Mouse (Mus musculus) heart, adult 2 months (tissue): ENCODE data around the gene Mkrn1. TPM values are rescaled to one million over a fixed set of nuclear protein-coding genes. Genes with fewer than 3 reads are reported as not detected.

Experiments used
- DNase-seq, 2 experiments: peaks; one replicate each; pipeline ENCODE4 v3.0.0; 2021
- H3K27ac ChIP-seq: fragments of 200-600 bp; 2 replicates; pipeline ENCODE4 v1.8.1; 2022
- H3K27me3 ChIP-seq: fragments of 200-500 bp; 2 replicates; pipeline ENCODE4 v1.6.1; 2012; ENCODE audit warnings: mild to moderate bottlenecking, low read length, inconsistent platforms, mixed read lengths; ENCODE audit not compliant: control insufficient read depth, insufficient read depth
- H3K36me3 ChIP-seq: fragments of 200-500 bp; 2 replicates; pipeline ENCODE4 v1.6.1; 2012; ENCODE audit warnings: low read length, inconsistent platforms; ENCODE audit not compliant: control insufficient read depth, insufficient read depth
- H3K4me1 ChIP-seq: fragments of 200-500 bp; 2 replicates; pipeline ENCODE4 v1.6.1; 2011; ENCODE audit warnings: low read length; ENCODE audit not compliant: control insufficient read depth, insufficient read depth
- H3K4me3 ChIP-seq: fragments of 200-600 bp; 2 replicates; pipeline ENCODE4 v1.8.1; 2022
- H3K79me2 ChIP-seq: fragments of 200-500 bp; replicated peaks from 2 replicates; pipeline ENCODE4 v1.6.1; 2012; ENCODE audit warnings: mild to moderate bottlenecking, inconsistent platforms, low read length, moderate library complexity, mixed read lengths; ENCODE audit not compliant: control insufficient read depth, insufficient read depth
- H3K9ac ChIP-seq: fragments of 200-500 bp; 2 replicates; pipeline ENCODE4 v1.6.1; 2012; ENCODE audit warnings: low read depth, mild to moderate bottlenecking, control low read depth, inconsistent platforms, low read length, mixed read lengths
- CTCF ChIP-seq: fragments of 200-600 bp; IDR thresholded peaks from 2 replicates; pipeline ENCODE4 v1.8.1; 2022; ENCODE audit warnings: antibody characterized with exemption, mild to moderate bottlenecking, moderate library complexity
- EP300 ChIP-seq: fragments of 200-500 bp; IDR thresholded peaks from 2 replicates; pipeline ENCODE4 v1.6.1; 2011; ENCODE audit warnings: low read depth, low read length, control low read depth; ENCODE audit not compliant: insufficient read depth
- POLR2A ChIP-seq: fragments of 200-500 bp; IDR thresholded peaks from 2 replicates; pipeline ENCODE4 v1.6.1; 2011; ENCODE audit warnings: mild to moderate bottlenecking, low read depth, low read length, control low read depth; ENCODE audit not compliant: insufficient read depth
- WGBS: fragments of 180-500 bp; shearing (Covaris S2); methylation state at CpG from one replicate; pipeline ENCODE4 v1.1.7; 2018; 5-methylcytosine and 5-hydroxymethylcytosine counted together
- intact Hi-C: fragments of 180-260 bp; cut with DNase I; formaldehyde crosslinking; loops from one replicate; pipeline ENCODE4 v1.15.1; 2025
- long read RNA-seq: library from polyadenylated mRNA; stranded (forward); transcript quantifications from one replicate; pipeline ENCODE4 v2.0.0, GENCODE M21; 2021
- polyA plus RNA-seq: library from polyadenylated mRNA; depleted of rRNA; stranded (reverse); fragments of >200 nt; gene quantifications from 2 replicates; pipeline ENCODE4 v1.2.3, GENCODE M21; 2012; rRNA removed
- total RNA-seq, 2 experiments: library from RNA; stranded (reverse); gene quantifications; 2 replicates each; pipeline ENCODE4 v1.2.3; 2021

Gene Mkrn1
- total RNA-seq (100 to 1,000 TPM in 1 of 2 experiments, 10 to 100 TPM in 1; 49.3 to 156 TPM), polyA plus RNA-seq (28.9 and 48.8 TPM in 2 replicates)
- long read RNA-seq, transcript Mkrn1-203 (3 exons, 751 nt): minor isoform, 42 of 224 reads
- long read RNA-seq, transcript Mkrn1-201 (8 exons, 3,046 nt): major isoform, 154 of 224 reads
- long read RNA-seq, transcript Mkrn1-202 (5 exons, 1,511 nt): minor isoform, 11 of 224 reads
- long read RNA-seq, partial matches to known transcripts: 2 of 224 reads
- long read RNA-seq, other reads (novel, unspliced or antisense): 14 of 224 reads

DNA sequence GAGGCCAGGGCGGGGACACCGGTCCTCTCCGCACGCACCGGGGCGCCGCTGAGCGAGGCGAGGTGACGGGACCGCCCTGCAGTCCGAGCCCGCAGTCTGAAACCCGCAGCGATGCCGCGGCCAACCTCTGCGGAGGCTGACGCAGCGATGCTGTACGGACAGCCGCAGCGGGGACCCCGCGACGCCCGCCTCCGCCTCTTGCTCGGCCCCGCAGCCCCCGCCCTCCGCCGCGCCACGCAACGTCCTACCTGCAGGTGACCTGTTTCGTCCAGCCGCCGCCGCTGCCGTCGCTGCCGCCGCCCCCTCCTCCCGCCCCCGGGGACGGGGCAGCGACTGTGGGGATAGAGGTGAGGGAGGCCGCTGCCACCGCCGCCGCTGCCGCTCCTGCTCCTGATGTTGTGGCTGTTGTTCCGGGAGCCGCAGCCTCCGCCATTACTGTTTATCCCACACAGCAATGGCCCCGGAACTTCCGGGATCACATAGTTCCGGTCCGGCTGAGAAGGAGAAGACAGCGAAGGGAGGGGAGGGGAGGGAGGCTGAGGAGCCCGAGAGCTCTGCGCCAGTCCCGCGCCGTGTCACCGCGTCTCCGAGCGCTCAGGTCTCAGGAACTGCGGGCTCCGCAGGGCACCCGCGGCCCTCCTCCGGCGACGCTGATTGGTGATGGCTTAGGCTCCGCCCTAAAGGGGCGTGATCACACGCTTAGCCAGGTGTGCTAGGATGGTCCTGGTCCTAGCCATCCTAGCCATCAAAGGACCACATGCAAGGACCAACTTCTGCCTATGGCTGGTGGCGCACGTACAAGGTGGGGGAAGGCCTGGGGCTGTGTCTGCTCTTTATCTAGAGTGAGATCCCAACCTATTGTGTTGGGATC lies at the start of gene Mkrn1:
Gene Mkrn1 (minus strand): TSS at position 612 of the 871 bp plus-strand sequence.
- Histone ChIP-seq H3K27me3 (no peaks in the 10 kb centered on the region), H3K79me2 (peaks cover 4% of the 10 kb centered on the region; the same call in 1 of the 2 replicates), H3K4me3 (peak within 1 kb of the TSS; percentile 94), H3K27ac (peak within 1 kb of the TSS; percentile 78), H3K9ac (peak within 1 kb of the TSS; percentile 91), H3K4me1 (peaks cover 1% of the 10 kb centered on the region; the same call in 1 of the 2 replicates), H3K36me3 (no peaks in the 10 kb centered on the region)
- DNase-seq: peak; percentile 80 to 81
- TF ChIP-seq CTCF: 0 out of 2 replicates have a peak, but pooled peaks have one; percentile 5
- TF ChIP-seq EP300: 0 out of 2 replicates have a peak, but pooled peaks have one; percentile 46
- peak; percentile 64 for TF ChIP-seq POLR2A
- intact Hi-C loops: loop anchor here (5.0 kb wide), 1 partner anchor 147 kb away; no protein-coding TSS in a partner anchor
- WGBS: under 1% methylated on average over 80 of the region's 82 CpGs

DNA sequence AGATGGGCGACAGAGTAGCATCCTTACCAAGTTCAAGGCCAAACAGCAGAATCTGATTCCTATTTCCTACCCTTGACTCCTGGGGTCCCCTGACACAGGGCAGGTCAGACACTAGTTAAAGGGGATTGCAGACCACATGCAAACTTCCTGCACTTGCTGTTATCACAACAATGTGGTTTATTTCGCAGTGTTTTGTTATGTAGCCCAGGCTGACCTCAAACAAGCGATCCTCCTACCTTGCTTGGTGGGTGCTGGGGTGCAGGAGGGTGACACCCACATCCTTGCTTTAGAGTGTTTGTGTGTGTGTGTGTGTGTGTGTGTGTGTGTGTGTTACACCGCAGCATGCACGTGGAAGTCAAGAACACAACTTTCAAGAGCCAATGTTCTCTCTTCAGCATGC lies 49.2 kb upstream of the Mkrn1 start:
- intact Hi-C loops: no loop called here
- H3K4me1 ChIP-seq: no peaks in the 10 kb centered on the region
- H3K36me3 ChIP-seq: no peaks in the 10 kb centered on the region
- no peaks in the 10 kb centered on the region for H3K27me3 ChIP-seq
- no peak overlapping the region for H3K27ac ChIP-seq
- H3K9ac ChIP-seq: no peak overlapping the region
- DNase-seq: no peak
- 87% methylated on average over 5 of the region's 5 CpGs for WGBS
- H3K4me3 ChIP-seq: no peak overlapping the region
- H3K79me2 ChIP-seq: no peaks in the 10 kb centered on the region
- no peak for TF ChIP-seq CTCF
- TF ChIP-seq EP300: no peak
- TF ChIP-seq POLR2A: no peak

DNA sequence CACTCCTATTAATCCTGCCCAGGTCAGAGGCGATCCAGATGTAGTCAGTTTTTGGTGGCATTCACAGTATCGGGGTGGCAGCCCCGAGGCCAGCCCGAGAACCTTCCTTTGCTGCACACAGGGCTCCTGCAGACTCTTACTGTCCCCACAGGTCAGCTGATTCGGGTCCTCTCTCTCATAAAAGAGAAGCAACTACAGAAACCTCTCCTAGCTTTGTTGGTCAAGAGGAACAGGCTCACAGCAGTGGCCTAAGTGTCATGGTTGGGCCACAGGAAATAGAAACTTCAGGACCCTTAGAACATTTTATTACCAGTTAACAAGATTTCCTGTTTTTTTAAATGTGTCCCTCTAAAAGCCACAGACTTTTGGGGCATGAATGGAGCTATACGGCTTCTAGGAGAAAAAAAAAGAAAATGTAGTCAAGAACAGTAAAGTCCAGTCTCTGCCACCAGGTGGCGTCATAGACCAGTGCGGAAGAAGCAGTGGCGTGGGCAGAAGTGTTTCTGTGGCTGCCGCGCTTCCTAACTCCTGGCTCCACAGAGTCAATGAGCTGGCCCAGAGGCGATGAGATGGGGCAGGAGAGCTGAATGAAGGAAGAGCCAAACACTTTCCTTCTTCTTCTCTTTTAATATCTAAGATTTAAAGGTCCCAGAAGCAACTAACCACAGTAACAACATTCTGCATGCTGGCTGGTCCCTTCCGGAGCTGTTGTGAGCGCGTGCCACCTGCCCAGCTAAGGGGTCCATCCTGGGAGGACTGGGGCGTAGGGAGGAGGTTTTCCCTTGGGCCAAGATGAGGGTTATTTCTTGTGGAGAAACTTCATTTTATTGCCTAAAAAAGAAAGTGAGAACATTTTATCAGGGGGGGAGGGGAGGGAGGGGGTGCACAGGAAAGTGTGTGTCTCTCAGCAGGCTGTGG lies 42.6 kb upstream of the Mkrn1 start:
- 48% methylated on average over 16 of the region's 16 CpGs for WGBS
- TF ChIP-seq EP300 (peak; percentile 77; the same call in 1 of the 2 replicates), CTCF (peak; percentile 84), POLR2A (no peak)
- H3K79me2 ChIP-seq: no peaks in the 10 kb centered on the region
- H3K36me3 ChIP-seq: no peaks in the 10 kb centered on the region
- intact Hi-C loops: loop anchor here (1.0 kb wide), 3 partner anchors 99 to 319 kb away; no protein-coding TSS in a partner anchor
- H3K27me3 ChIP-seq: no peaks in the 10 kb centered on the region
- H3K4me3 ChIP-seq: no peak overlapping the region
- no peak overlapping the region for H3K9ac ChIP-seq
- H3K4me1 ChIP-seq: no peaks in the 10 kb centered on the region
- H3K27ac ChIP-seq: no peak overlapping the region
- peak; percentile 75 to 83 for DNase-seq

DNA sequence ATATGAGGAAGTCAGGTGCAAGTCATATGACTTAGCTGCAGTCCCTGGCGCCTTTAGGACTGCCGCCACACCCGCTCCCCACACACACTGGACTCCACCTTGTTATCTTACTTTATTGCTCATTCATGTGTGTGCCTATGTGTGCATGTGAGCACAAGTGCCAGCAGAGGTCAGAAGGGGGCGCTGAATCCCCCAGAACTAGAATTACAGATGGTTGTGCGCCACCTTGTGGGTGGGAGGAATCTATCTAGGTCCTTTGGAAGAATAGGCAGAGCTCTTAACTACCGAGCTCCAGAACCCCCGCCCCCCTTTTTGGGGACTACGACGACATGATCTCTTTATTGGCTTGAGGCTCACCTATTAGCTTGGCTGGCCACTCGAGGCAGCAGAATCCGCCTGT lies 39.8 kb upstream of the Mkrn1 start:
- WGBS: 96% methylated on average over 11 of the region's 11 CpGs
- DNase-seq: no peak
- no peak for TF ChIP-seq POLR2A
- peak; percentile 27 for TF ChIP-seq CTCF
- no peak overlapping the region for H3K27ac ChIP-seq
- no peaks in the 10 kb centered on the region for H3K4me1 ChIP-seq
- no peaks in the 10 kb centered on the region for H3K79me2 ChIP-seq
- no peaks in the 10 kb centered on the region for H3K36me3 ChIP-seq
- intact Hi-C loops: no loop called here
- H3K27me3 ChIP-seq: no peaks in the 10 kb centered on the region
- no peak overlapping the region for H3K4me3 ChIP-seq
- H3K9ac ChIP-seq: no peak overlapping the region

DNA sequence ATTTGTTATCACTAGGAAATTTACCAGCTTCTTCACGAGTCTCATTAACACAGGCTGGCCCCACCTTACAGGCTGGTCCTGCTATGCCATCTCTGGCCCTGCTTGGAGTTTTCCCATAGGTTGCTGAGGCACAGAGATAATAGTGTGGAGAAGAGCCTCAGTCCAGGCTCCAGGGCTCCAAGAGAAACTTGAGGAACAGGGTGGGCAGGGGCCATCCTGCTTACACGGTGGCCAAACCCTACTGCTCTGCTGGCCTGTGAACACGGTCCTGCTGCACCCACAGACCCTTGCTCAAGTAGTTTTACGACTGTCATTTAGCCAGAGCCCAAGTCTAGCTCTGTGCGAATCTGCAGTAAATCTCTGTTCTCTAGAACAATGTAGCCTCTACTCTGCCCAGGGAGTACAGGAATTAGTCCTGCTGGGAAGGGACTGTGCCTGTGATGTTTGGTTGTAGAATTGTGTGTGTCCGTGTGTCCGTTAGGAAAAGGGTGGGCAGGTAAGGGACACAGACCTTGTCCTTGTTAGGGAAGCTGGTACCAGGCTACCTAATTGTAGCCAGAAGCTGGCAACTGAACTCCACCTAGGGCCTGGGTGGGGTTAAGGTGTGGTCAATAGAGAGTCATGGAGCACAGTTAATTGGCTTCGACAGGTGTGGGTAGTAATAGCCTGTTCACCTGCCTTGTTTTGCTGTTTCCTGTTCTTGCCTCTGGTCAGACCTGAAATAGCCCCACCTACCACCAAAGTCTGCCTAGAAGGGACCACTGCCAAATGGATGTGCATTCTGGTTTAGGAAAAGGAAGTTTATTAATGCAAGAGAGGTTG lies 35.3 kb upstream of the Mkrn1 start:
- H3K27ac ChIP-seq: no peak overlapping the region
- no peak overlapping the region for H3K4me3 ChIP-seq
- no peaks in the 10 kb centered on the region for H3K36me3 ChIP-seq
- H3K4me1 ChIP-seq: no peaks in the 10 kb centered on the region
- intact Hi-C loops: no loop called here
- no peak overlapping the region for H3K9ac ChIP-seq
- DNase-seq: no peak
- 64% methylated on average over 8 of the region's 8 CpGs for WGBS
- H3K27me3 ChIP-seq: no peaks in the 10 kb centered on the region
- TF ChIP-seq EP300 (no peak), CTCF (no peak), POLR2A (no peak)
- no peaks in the 10 kb centered on the region for H3K79me2 ChIP-seq
